9 mouse cellular contexts compared by ENCODE assay signal in genomic region chr12:56637181-56637566, GRCm38 (mm10). TPM values are rescaled to one million over a fixed set of nuclear protein-coding genes. Genes with fewer than 3 reads are reported as not detected.
DNase-seq lines count a peak whose midpoint lies in the region; ATAC-seq and TF ChIP-seq lines count a peak whose summit lies in the region.
"Had no signal": no experiment of that assay in that cellular context is flagged by ENCODE, and none has a peak within 500 bp of the region (broad histone marks: within the 10 kb centered on the region; RNA-seq: fewer than 3 reads in every experiment).

No protein-coding gene starts in this region.

- TF ChIP-seq CTCF in midbrain, postnatal 0 days (IDR thresholded peaks at IDR 0.05) = peak; percentile 71

- H3K4me1 ChIP-seq in heart, embryonic 13.5 days = no peaks in the 10 kb centered on the region; the same call in 1 of the 2 replicates
- H3K4me1 ChIP-seq in kidney, embryonic 15.5 days = peaks cover 3% of the 10 kb centered on the region; the same call in 1 of the 2 replicates
- no peaks in the 10 kb centered on the region for H3K4me1 ChIP-seq in limb, embryonic 13.5 days
- no peaks in the 10 kb centered on the region for H3K4me1 ChIP-seq in midbrain, postnatal 0 days (ENCODE audit: insufficient read depth, low read length)
- H3K4me1 ChIP-seq: megakaryocyte, embryonic 14.5 days had no signal

- no peak for ATAC-seq in heart, embryonic 13.5 days (ENCODE audit: extremely low read depth, insufficient number of reproducible peaks, low FRiP score, low TSS enrichment)
- ATAC-seq in kidney, embryonic 15.5 days (replicated peaks; ENCODE audit: low FRiP score) = peak; percentile 52; the same call in 1 of the 2 replicates
- peak; percentile 19; the same call in 1 of the 2 replicates for ATAC-seq in limb, embryonic 13.5 days (ENCODE audit: low FRiP score, low read depth)
- peak; percentile 34; the same call in 1 of the 2 replicates for ATAC-seq in midbrain, postnatal 0 days (ENCODE audit: low FRiP score)
- ATAC-seq in erythroid progenitor cell, adult 5-6 weeks (replicated peaks; ENCODE audit: low FRiP score, poor library complexity, severe bottlenecking) = no peak

- H3K27me3 ChIP-seq in heart, embryonic 13.5 days (replicated peaks) = peaks cover 16% of the 10 kb centered on the region
- peaks cover 25% of the 10 kb centered on the region for H3K27me3 ChIP-seq in kidney, embryonic 15.5 days
- H3K27me3 ChIP-seq in limb, embryonic 13.5 days = peaks cover 39% of the 10 kb centered on the region
- peaks cover 24% of the 10 kb centered on the region for H3K27me3 ChIP-seq in midbrain, postnatal 0 days (ENCODE audit: insufficient read depth, low read length)

- no peaks in the 10 kb centered on the region for H3K36me3 ChIP-seq in heart, embryonic 13.5 days
- H3K36me3 ChIP-seq in kidney, embryonic 15.5 days = no peaks in the 10 kb centered on the region
- no peaks in the 10 kb centered on the region for H3K36me3 ChIP-seq in limb, embryonic 13.5 days
- H3K36me3 ChIP-seq in midbrain, postnatal 0 days (ENCODE audit: insufficient read depth, low read length) = no peaks in the 10 kb centered on the region

- H3K9me3 ChIP-seq in heart, embryonic 13.5 days = no peaks in the 10 kb centered on the region
- H3K9me3 ChIP-seq in kidney, embryonic 15.5 days (replicated peaks) = no peaks in the 10 kb centered on the region
- no peaks in the 10 kb centered on the region for H3K9me3 ChIP-seq in limb, embryonic 13.5 days
- H3K9me3 ChIP-seq in midbrain, postnatal 0 days (ENCODE audit: low read length) = no peaks in the 10 kb centered on the region
- H3K9me3 ChIP-seq: megakaryocyte, embryonic 14.5 days had no signal

- H3K4me2 ChIP-seq in heart, embryonic 13.5 days = peak overlapping the region; percentile 67
- H3K4me2 ChIP-seq in kidney, embryonic 15.5 days = peak overlapping the region; percentile 51
- peak overlapping the region; percentile 55 for H3K4me2 ChIP-seq in limb, embryonic 13.5 days (replicated peaks)
- H3K4me2 ChIP-seq in midbrain, postnatal 0 days (ENCODE audit: low read depth, low read length, poor library complexity, severe bottlenecking) = peak overlapping the region; percentile 39

- DNase-seq in ovary, postnatal 36 days (ENCODE audit: low spot score) = peak; percentile 16
- no peak for DNase-seq in ovary, postnatal 10 days (ENCODE audit: low spot score)
- DNase-seq in embryo, embryonic 11.5 days (ENCODE audit: low read depth, low spot score) = peak; percentile 53
- peak; percentile 77 for DNase-seq in midbrain, postnatal 0 days (ENCODE audit: low spot score)

- H3K4me3 ChIP-seq in heart, embryonic 13.5 days = peak overlapping the region; percentile 38
- H3K4me3 ChIP-seq in kidney, embryonic 15.5 days (replicated peaks) = peak overlapping the region; percentile 15; the same call in 1 of the 2 replicates
- H3K4me3 ChIP-seq in limb, embryonic 13.5 days = peak overlapping the region; percentile 21
- H3K4me3 ChIP-seq in midbrain, postnatal 0 days (ENCODE audit: low read depth, low read length) = peak overlapping the region; percentile 6; the same call in 1 of the 2 replicates
- H3K4me3 ChIP-seq: megakaryocyte, embryonic 14.5 days had no signal

- peak overlapping the region; percentile 57 for H3K9ac ChIP-seq in heart, embryonic 13.5 days
- H3K9ac ChIP-seq in kidney, embryonic 15.5 days = no peak overlapping the region
- no peak overlapping the region for H3K9ac ChIP-seq in limb, embryonic 13.5 days
- H3K9ac ChIP-seq in midbrain, postnatal 0 days (replicated peaks; ENCODE audit: low read length, poor library complexity, severe bottlenecking) = no peak overlapping the region

- 3% methylated on average over 5 of the region's 5 CpGs for WGBS in heart, embryonic 13.5 days
- WGBS in kidney, embryonic 15.5 days = 4% methylated on average over 5 of the region's 5 CpGs
- WGBS in limb, embryonic 13.5 days = 5% methylated on average over 5 of the region's 5 CpGs
- WGBS in midbrain, postnatal 0 days = 7% methylated on average over 5 of the region's 5 CpGs

- no peak overlapping the region for H3K27ac ChIP-seq in heart, embryonic 13.5 days (replicated peaks)
- no peak overlapping the region for H3K27ac ChIP-seq in kidney, embryonic 15.5 days
- no peak overlapping the region for H3K27ac ChIP-seq in limb, embryonic 13.5 days
- H3K27ac ChIP-seq in midbrain, postnatal 0 days (ENCODE audit: low read depth, low read length) = no peak overlapping the region

RNA-seq across cellular contexts. Expression of gene Nkx2-9, which starts 24.1 kb away (rescaled TPM):
- polyA plus RNA-seq in heart, embryonic 13.5 days (2015; fragmentation: Nextera tagmentation; extraction: Ambion mirVana) = 0.15 TPM in 2 replicates
- not detected in 2 replicates for polyA plus RNA-seq in kidney, embryonic 15.5 days (2015; fragmentation: Nextera tagmentation; extraction: Ambion mirVana)
- polyA plus RNA-seq in limb, embryonic 13.5 days (2015; fragmentation: Nextera tagmentation; extraction: Ambion mirVana) = not detected in 2 replicates
- not detected in 2 replicates for total RNA-seq in midbrain, postnatal 0 days (2014; rRNA removed)
- not detected in 2 replicates for polyA plus RNA-seq in midbrain, postnatal 0 days (2015; fragmentation: Nextera tagmentation; extraction: Ambion mirVana)
- total RNA-seq in erythroid progenitor cell, adult 5-6 weeks (2015; ENCODE audit: low replicate concordance) = not detected in 2 replicates
- not detected in 2 replicates for total RNA-seq in erythroid progenitor cell, adult 5-6 weeks (2017; ENCODE audit: low replicate concordance)

RNA-seq across cellular contexts. Expression of gene Pax9, which starts 54.4 kb away (rescaled TPM):
- 0.08 and 0.28 TPM in 2 replicates for polyA plus RNA-seq in heart, embryonic 13.5 days (2015; fragmentation: Nextera tagmentation; extraction: Ambion mirVana)
- 0.13 and 0.14 TPM in 2 replicates for polyA plus RNA-seq in kidney, embryonic 15.5 days (2015; fragmentation: Nextera tagmentation; extraction: Ambion mirVana)
- 7.2 and 10.2 TPM in 2 replicates for polyA plus RNA-seq in limb, embryonic 13.5 days (2015; fragmentation: Nextera tagmentation; extraction: Ambion mirVana)
- total RNA-seq in midbrain, postnatal 0 days (2014; rRNA removed) = not detected in 2 replicates
- polyA plus RNA-seq in midbrain, postnatal 0 days (2015; fragmentation: Nextera tagmentation; extraction: Ambion mirVana) = not detected in 2 replicates
- total RNA-seq in erythroid progenitor cell, adult 5-6 weeks (2015; ENCODE audit: low replicate concordance) = not detected in 2 replicates
- 0.51 TPM in 1 of 2 replicates, not detected in the other for total RNA-seq in erythroid progenitor cell, adult 5-6 weeks (2017; ENCODE audit: low replicate concordance)

Comparison
In these comparisons a context has a peak if more than half of its experiments do, and no peak if none do; other contexts are left out.
1. ATAC-seq: peak in kidney, embryonic 15.5 days (single experiment), limb, embryonic 13.5 days (single experiment) and midbrain, postnatal 0 days (single experiment); none in heart, embryonic 13.5 days (single experiment) and erythroid progenitor cell, adult 5-6 weeks (single experiment).
2. Peak in every context shown above with its lines, with median percentiles within 50 percentile points of each other: H3K4me2 ChIP-seq and H3K4me3 ChIP-seq.